Mouse (Mus musculus): Measurements from ENCODE around the gene Nup107.

Nup107 gene

GRCm38 (mm10) chr10:117777501-117778327, 14.8 kb downstream of the Nup107 start:
- no peak for DNase-seq (ENCODE audit: extremely low spot score)

DNA sequence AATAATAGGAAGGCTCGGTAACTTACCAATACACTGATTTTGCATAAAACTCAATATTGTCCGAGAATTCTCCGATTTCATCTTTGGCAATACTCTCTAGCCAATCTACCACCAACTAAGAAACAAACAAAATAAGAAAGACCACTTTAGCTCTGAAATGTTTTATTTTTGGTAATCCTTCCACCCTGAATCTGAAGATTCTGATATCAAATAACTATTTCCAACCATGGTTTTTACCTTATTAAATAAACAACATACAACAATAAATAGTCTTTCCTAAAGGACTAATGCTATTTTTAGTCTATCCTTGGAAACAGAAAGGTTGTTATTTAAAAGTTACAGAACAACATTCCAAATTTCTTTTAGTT, 15.4 kb downstream of the Nup107 start:
- DNase-seq (ENCODE audit: extremely low spot score) = no peak

- no peak for DNase-seq (ENCODE audit: extremely low spot score)
Measured at GRCm38 (mm10) chr10:117776281-117777102, 16.0 kb downstream of the Nup107 start.

GRCm38 (mm10) chr10:117775401-117776144, 16.9 kb downstream of the Nup107 start:
- no peak for DNase-seq (ENCODE audit: extremely low spot score)

GRCm38 (mm10) chr10:117774817-117775120, 17.7 kb downstream of the Nup107 start:
- DNase-seq (ENCODE audit: extremely low spot score) = no peak

DNA sequence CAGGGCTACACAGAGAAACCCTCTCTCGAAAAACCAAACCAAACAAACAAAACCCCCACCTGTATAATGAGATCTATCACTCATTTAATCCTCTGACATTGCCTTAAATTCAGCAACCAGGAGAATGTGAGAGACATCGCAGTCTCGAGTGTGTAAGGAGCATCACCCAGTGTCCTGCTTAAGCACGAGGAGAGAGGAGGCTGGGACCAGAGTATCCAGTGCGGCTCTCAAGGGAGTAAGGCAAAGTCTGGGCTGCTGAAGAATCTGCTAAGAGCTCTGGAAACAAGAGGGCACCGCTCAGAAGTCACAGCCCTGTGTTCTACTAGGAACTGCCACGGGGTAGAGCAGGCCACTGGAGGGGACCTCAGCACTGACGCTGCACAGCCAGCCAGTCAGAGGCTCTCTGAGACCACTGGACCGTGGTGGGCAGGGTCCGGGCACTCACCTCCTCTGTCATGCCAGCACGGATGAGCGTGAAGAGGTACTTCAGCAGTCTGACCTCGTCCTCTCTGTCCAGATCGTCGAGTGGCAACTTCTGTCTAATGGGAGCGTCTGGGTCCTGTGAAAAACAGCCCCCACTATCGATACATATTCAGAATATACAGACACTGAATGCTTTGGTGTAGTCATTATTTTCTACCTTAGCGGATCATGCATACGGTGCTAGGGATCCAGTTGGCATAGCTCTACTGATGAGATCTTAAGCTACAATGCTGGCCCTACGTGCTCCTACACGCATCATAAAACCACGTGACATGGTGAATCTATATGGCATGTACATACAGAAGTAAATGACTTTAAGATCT, 18.3 kb downstream of the Nup107 start:
- no peak for DNase-seq (ENCODE audit: extremely low spot score)

DNA sequence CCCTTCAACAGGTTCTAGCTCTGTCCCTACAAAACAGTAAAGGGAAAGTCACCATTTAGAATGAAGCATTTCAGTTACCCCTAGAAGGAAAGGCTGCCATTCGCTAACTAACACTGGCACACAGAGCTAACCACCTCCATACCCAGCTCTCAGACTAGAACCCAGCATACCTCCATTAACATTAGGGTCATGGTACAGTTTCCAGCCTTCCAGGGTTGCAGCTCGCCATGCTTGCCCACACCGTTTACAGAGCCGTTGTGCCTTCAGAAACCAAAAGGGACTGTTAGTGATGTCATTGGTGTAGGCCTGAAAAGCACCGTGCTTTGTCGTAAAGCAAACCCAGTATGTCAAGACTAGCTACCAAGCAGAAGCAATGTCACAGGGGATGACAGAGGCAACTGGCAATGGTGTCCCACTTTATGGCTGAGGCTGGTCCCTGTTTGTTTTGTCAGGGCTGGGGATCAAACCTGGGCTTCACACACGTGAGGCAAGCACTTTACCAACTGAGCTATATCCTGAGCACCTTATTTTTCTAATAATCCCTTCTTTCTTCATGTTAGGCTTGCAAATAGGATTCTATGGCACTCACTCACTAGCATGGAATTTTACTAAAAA, 19.3 kb downstream of the Nup107 start:
- DNase-seq (ENCODE audit: extremely low spot score) = no peak

DNA sequence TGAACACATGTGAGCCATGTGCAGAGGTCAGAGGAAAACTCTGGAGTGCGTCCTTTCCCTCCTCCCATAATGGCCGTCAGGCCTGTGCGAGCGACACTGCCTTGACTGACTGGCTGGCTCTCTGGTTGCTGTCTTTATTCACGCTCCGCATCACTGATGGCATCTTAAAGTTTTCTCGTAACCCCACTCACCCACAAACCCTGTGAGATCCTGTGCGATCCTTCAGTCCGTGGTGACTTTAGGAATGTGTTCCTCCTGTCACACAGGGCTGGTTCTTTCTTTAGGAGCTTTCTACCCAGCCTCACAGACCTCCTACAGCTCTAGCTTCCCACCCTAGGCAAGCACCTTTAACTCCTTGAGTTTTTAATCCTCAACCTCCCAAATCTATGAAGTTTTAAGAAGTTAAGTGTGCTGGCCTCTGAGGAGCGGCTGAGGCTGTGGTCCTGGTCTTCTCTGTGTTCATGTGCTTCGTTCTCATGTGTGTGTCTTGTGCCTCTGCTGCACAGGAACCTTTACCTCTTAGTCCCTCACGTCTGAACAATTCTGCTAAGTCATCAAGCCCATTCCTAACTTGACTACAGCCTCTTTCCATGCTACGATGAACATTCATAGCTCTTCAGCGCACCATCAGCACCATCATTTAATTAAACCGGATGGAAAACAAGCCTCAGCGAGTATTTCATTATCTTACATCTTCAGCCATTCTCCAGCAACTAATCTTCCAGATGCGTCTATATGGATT, 20.0 kb downstream of the Nup107 start:
- DNase-seq (ENCODE audit: extremely low spot score) = no peak

GRCm38 (mm10) chr10:117771131-117771510, 21.4 kb downstream of the Nup107 start:
- no peak for DNase-seq (ENCODE audit: extremely low spot score)

- no peak for DNase-seq (ENCODE audit: extremely low spot score)
Measured at GRCm38 (mm10) chr10:117770286-117771130, 22.0 kb downstream of the Nup107 start.

DNA sequence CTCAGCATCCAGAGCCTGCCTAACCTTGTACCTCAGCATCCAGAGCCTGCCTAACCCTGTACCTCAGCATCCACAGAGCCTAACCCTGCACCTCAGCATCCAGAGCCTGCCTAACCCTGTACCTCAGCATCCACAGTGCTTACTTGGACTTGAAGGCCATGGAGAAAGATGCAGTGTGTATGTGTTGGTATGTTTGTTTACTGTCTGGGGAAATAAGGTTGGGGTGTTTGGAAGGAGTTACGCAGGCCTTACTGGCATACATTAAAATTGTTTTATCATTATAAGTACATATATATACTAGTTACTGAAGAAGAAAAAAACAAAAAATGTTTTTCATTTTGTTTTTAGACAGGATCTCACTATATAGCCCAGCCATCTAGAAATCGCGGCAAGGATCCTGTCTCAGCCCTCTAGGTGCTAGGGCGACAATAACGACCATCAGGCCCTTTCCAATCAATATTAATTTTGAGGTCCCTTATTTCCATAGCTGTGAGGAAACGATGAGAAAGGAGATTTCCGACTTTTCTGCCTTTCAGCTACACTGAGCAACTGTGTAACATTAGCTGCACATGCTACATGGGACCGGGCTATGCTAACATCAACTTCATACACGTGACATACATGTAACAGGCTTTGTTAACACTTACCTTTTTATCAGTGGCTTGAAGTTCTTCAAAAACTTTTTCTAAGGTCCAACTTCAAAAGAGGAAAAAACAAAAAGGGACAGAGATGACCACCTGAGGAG, 22.8 kb downstream of the Nup107 start:
- no peak for DNase-seq (ENCODE audit: extremely low spot score)

DNA sequence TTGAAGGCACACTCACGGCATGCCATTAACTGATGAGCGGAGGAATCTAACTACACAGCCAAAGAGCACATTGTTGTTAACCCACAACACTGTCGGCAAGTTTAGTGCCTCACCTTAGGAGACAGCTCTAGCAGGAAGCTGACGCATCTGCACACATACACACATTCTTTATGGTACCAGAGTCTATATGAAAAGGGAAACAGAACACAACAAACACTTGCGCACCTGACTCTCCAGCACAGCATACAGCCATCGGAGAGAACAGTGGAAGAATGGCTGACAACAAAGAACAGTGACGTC, 24.4 kb downstream of the Nup107 start:
- DNase-seq (ENCODE audit: extremely low spot score) = no peak

GRCm38 (mm10) chr10:117767286-117768140, 25.0 kb downstream of the Nup107 start:
- no peak for DNase-seq (ENCODE audit: extremely low spot score)

DNA sequence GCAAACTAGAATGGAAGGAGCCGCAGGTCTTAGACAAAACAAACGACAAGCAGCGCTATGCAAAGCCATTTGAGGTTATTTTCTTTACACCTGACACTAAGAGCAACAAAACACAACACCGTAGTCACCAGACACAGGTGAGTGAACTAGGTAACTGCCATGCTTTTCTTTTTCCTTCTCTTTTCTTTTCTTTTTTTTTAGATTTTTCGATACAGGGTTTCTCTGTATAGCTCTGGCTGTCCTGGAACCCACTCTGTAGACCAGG, 25.7 kb downstream of the Nup107 start:
- no peak for DNase-seq (ENCODE audit: extremely low spot score)

- DNase-seq (ENCODE audit: extremely low spot score) = no peak
Measured at GRCm38 (mm10) chr10:117766111-117766895, 26.2 kb downstream of the Nup107 start.

DNA sequence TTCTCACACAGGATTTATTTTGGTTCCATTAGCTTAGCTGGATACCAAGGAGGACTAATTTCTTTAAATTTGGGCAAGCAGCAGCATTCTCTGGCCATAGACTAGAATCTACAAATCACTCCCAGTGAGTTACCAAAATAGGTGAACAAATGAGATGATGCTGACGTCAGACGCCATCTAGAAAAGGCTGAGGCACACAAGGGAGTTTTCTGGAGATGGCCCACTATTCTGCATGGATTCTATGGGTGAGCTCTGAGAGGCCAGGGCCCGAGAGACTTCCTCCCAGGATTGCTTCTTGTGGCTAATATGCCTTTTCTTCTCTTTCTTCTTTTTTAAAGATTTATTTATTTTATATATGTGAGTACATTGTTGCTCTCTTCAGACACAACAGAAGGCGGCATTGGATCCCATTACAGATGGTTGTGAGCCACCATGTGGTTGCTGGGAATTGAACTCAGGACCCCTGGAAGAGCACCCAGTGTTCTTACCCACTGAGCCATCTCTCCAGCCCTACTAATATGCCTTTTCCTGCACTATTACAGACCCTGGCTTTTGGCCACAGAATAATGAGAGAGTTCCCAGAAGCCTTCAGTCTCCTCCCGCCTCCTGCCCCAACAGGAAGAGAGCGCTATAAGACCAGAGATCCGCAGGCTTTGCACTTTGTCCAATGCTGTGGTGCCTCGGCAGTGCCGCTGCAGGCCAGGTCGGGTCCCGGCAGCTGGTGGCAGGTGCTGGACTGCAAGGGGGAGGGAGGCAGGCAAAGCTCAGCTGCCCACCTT, 27.2 kb downstream of the Nup107 start:
- DNase-seq (ENCODE audit: extremely low spot score) = no peak

GRCm38 (mm10) chr10:117764598-117764997, 27.9 kb downstream of the Nup107 start:
- no peak for DNase-seq (ENCODE audit: extremely low spot score)
